Mouse (Mus musculus): ENCODE data around the gene Vmn1r233.

Vmn1r233 gene

GRCm38 (mm10) chr17:20996364-20996763, at the start of gene Vmn1r233:
Gene Vmn1r233, minus strand, starts transcription at chr17:20996464.
- no peak for DNase-seq

- DNase-seq: no peak
These were observed 22.3 kb upstream of the Vmn1r233 start for GRCm38 (mm10) chr17:21018410-21019080.

- DNase-seq: no peak
These were observed 13.5 kb upstream of the Vmn1r233 start for GRCm38 (mm10) chr17:21009726-21010125.

GRCm38 (mm10) chr17:21008382-21009331, 12.4 kb upstream of the Vmn1r233 start, which contains the start of gene Zfp160:
Gene Zfp160, plus strand, starts transcription at chr17:21008903.
- peak; percentile 84 to 92 for DNase-seq

- DNase-seq: no peak
These were observed 2.5 kb downstream of the Vmn1r233 start for GRCm38 (mm10) chr17:20993716-20994115.

- DNase-seq: no peak
These were observed 29.6 kb downstream of the Vmn1r233 start for GRCm38 (mm10) chr17:20966681-20967080.

GRCm38 (mm10) chr17:20965421-20965820, 30.8 kb downstream of the Vmn1r233 start:
- no peak for DNase-seq

- no peak for DNase-seq
These were observed 35.9 kb downstream of the Vmn1r233 start for GRCm38 (mm10) chr17:20960386-20960785.

GRCm38 (mm10) chr17:20946636-20947035, 49.6 kb downstream of the Vmn1r233 start:
- no peak for DNase-seq

GRCm38 (mm10) chr17:20946026-20946565, 50.2 kb downstream of the Vmn1r233 start:
- DNase-seq: peak; percentile 25 to 34

GRCm38 (mm10) chr17:20944985-20945891, 51.0 kb downstream of the Vmn1r233 start, which contains the start of gene Ppp2r1a:
Gene Ppp2r1a, plus strand, starts transcription at chr17:20945311.
- DNase-seq: peak; percentile 98

GRCm38 (mm10) chr17:20944226-20944625, 52.0 kb downstream of the Vmn1r233 start:
- no peak for DNase-seq
